Mouse (Mus musculus) spleen, postnatal 10 days (tissue): ENCODE measurements around the gene Nuak2.

Experiments
- DNase-seq, 2 experiments: peaks; one replicate each; pipeline ENCODE4 v3.0.0; 2021 to 2022; ENCODE audit warnings: low spot score in 2 of 2

The Nuak2 gene

GRCm38 (mm10) chr1:132298801-132299464 is 17.0 kb upstream of the Nuak2 start:
- peak in 1 of 2 experiments; percentile 32 for DNase-seq

GRCm38 (mm10) chr1:132299744-132300143 is 16.2 kb upstream of the Nuak2 start:
- DNase-seq: no peak

- no peak for DNase-seq
Measured at GRCm38 (mm10) chr1:132301242-132301641, 14.7 kb upstream of the Nuak2 start.

GRCm38 (mm10) chr1:132302341-132302866 is 13.5 kb upstream of the Nuak2 start:
- DNase-seq: no peak

- DNase-seq: no peak
Measured at GRCm38 (mm10) chr1:132304618-132305214, 11.2 kb upstream of the Nuak2 start.

GRCm38 (mm10) chr1:132306160-132306559 is 9.8 kb upstream of the Nuak2 start:
- peak; percentile 47 to 80 for DNase-seq

- DNase-seq: no peak
Measured at GRCm38 (mm10) chr1:132306808-132307207, 9.1 kb upstream of the Nuak2 start.

- no peak for DNase-seq
Measured at GRCm38 (mm10) chr1:132307962-132308361, 8.0 kb upstream of the Nuak2 start.

GRCm38 (mm10) chr1:132308674-132309073 is 7.3 kb upstream of the Nuak2 start:
- DNase-seq: no peak

- no peak for DNase-seq
Measured at GRCm38 (mm10) chr1:132310754-132311153, 5.2 kb upstream of the Nuak2 start.

- peak in 1 of 2 experiments; percentile 56 for DNase-seq
Measured at GRCm38 (mm10) chr1:132311174-132311859, 4.6 kb upstream of the Nuak2 start.

GRCm38 (mm10) chr1:132312043-132312442 is 3.9 kb upstream of the Nuak2 start:
- no peak for DNase-seq

- peak; percentile 62 to 74 for DNase-seq
Measured at GRCm38 (mm10) chr1:132312703-132313102, 3.2 kb upstream of the Nuak2 start.

GRCm38 (mm10) chr1:132316625-132316994 is 684 bp downstream of the Nuak2 start:
- no peak for DNase-seq

- DNase-seq: no peak
Measured at GRCm38 (mm10) chr1:132317413-132317812, 1.5 kb downstream of the Nuak2 start.

GRCm38 (mm10) chr1:132317894-132318863 is 2.3 kb downstream of the Nuak2 start:
- no peak for DNase-seq

- DNase-seq: peak in 1 of 2 experiments; percentile 67
Measured at GRCm38 (mm10) chr1:132319242-132319641, 3.3 kb downstream of the Nuak2 start.

- no peak for DNase-seq
Measured at GRCm38 (mm10) chr1:132321821-132322580, 6.1 kb downstream of the Nuak2 start.

- no peak for DNase-seq
Measured at GRCm38 (mm10) chr1:132322711-132323542, 7.0 kb downstream of the Nuak2 start.

GRCm38 (mm10) chr1:132326777-132327176 is 10.9 kb downstream of the Nuak2 start:
- DNase-seq: no peak
